ENCODE assay signal across 22 mouse cellular contexts in genomic region chr10:70085256-70085961, GRCm38 (mm10). TPM values are rescaled to one million over a fixed set of nuclear protein-coding genes. Genes with fewer than 3 reads are reported as not detected.
DNase-seq lines count a peak whose midpoint lies in the region; ATAC-seq lines count a peak whose summit lies in the region.
"Had no signal": no experiment of that assay in that cellular context is flagged by ENCODE, and none has a peak within 500 bp of the region (broad histone marks: within the 10 kb centered on the region; RNA-seq: fewer than 3 reads in every experiment).

No protein-coding gene starts in this region.

- intact Hi-C loops in gastrocnemius, postnatal 14 days (cut with DNase I; ENCODE audit: low total_unique reads), result no loop called here

- H3K27me3 ChIP-seq in lung, embryonic 15.5 days, result no peaks in the 10 kb centered on the region
- H3K27me3 ChIP-seq: embryonic facial prominence, embryonic 13.5 days; forebrain, embryonic 15.5 days; limb, embryonic 15.5 days had no signal

- no peak for ATAC-seq in lung, embryonic 15.5 days (ENCODE audit: borderline replicate concordance, extremely low read depth, low FRiP score, low TSS enrichment)
- ATAC-seq: forebrain, embryonic 15.5 days; inflammation-experienced regulatory T-cells, adult 6 months; midbrain, embryonic 16.5 days had no signal

- peaks cover 31% of the 10 kb centered on the region for H3K4me1 ChIP-seq in lung, embryonic 15.5 days
- H3K4me1 ChIP-seq: embryonic facial prominence, embryonic 13.5 days; forebrain, embryonic 15.5 days had no signal

- H3K36me3 ChIP-seq in lung, embryonic 15.5 days, result no peaks in the 10 kb centered on the region
- H3K36me3 ChIP-seq: embryonic facial prominence, embryonic 13.5 days; forebrain, embryonic 15.5 days; heart, embryonic 10.5 days; limb, embryonic 15.5 days had no signal

- H3K4me3 ChIP-seq in lung, embryonic 15.5 days, result no peak overlapping the region
- H3K4me3 ChIP-seq: embryonic facial prominence, embryonic 13.5 days; erythroblast, embryonic 14.5 days; forebrain, embryonic 15.5 days; heart, embryonic 10.5 days; limb, embryonic 15.5 days had no signal

- H3K9me3 ChIP-seq in lung, embryonic 15.5 days, result 0 out of 2 replicates have a peak, but pooled peaks cover 4% of the 10 kb centered on the region
- H3K9me3 ChIP-seq: forebrain, embryonic 15.5 days; heart, embryonic 10.5 days; limb, embryonic 15.5 days had no signal

- no peak overlapping the region for H3K27ac ChIP-seq in lung, embryonic 15.5 days
- H3K27ac ChIP-seq: embryonic facial prominence, embryonic 13.5 days; forebrain, embryonic 15.5 days; heart, embryonic 10.5 days; hindbrain, embryonic 14.5 days; limb, embryonic 15.5 days; liver, embryonic 14.5 days; macrophage had no signal

- H3K4me2 ChIP-seq in lung, embryonic 15.5 days, result peak overlapping the region; percentile 13; the same call in 1 of the 2 replicates
- H3K4me2 ChIP-seq: embryonic facial prominence, embryonic 13.5 days; forebrain, embryonic 15.5 days; hindbrain, embryonic 14.5 days; limb, embryonic 15.5 days had no signal

- WGBS in lung, embryonic 15.5 days, result 16% methylated on average over 12 of the region's 12 CpGs

- no peak overlapping the region for H3K9ac ChIP-seq in lung, embryonic 15.5 days
- H3K9ac ChIP-seq: embryonic facial prominence, embryonic 13.5 days; forebrain, embryonic 15.5 days; hindbrain, embryonic 14.5 days; limb, embryonic 15.5 days; liver, embryonic 14.5 days had no signal

- DNase-seq in gastrocnemius, postnatal 14 days, result peak; percentile 21
- DNase-seq in gastrocnemius, postnatal 10 days, result no peak
- no peak for DNase-seq in lung, postnatal 10 days
- DNase-seq in adrenal gland, postnatal 14 days, result peak; percentile 53
- DNase-seq in lung, postnatal 36 days, result peak; percentile 34
- no peak for DNase-seq in right cerebral cortex, postnatal 4 days
- DNase-seq: cerebellum, adult 2 months; cerebellum, postnatal 25 days; heart, postnatal 4 days; kidney, adult 2 months; left cerebral cortex, postnatal 4 days had no signal

RNA-seq across cellular contexts. Expression of gene Ccdc6, which starts 11.5 kb away (rescaled TPM):
- total RNA-seq in gastrocnemius, postnatal 14 days (2021), result 10 to 100 TPM; 69.5 to 75.2 TPM
- 10 to 100 TPM; 77.2 to 80.5 TPM for total RNA-seq in gastrocnemius, postnatal 10 days (2021)
- 14.3 and 15.0 TPM in 2 replicates for polyA plus RNA-seq in lung, embryonic 15.5 days (2015; fragmentation: Nextera tagmentation; extraction: Ambion mirVana)
- total RNA-seq in adrenal gland, postnatal 14 days (2021), result 54.7 and 61.2 TPM in 2 replicates

Comparison
In these comparisons a context has a peak if more than half of its experiments do, and no peak if none do; other contexts are left out.
1. DNase-seq: peak in gastrocnemius, postnatal 14 days (single experiment), adrenal gland, postnatal 14 days (single experiment) and lung, postnatal 36 days (single experiment); none in gastrocnemius, postnatal 10 days (single experiment), lung, postnatal 10 days (single experiment) and right cerebral cortex, postnatal 4 days (single experiment).